Mouse (Mus musculus): ENCODE measurements around the gene Tnfrsf22.
A peak's percentile ranks its signal among the peaks of the same experiment; 100 is the strongest.
"Not testable (repeated sequence)": the region's sequence is repeated elsewhere in the genome, so short reads cannot be mapped to it uniquely, and the experiment has no call there.

Gene Tnfrsf22

GRCm38 (mm10) chr7:143649034-143649768 is at the start of gene Tnfrsf22:
Gene Tnfrsf22 (minus strand): TSS chr7:143649661.
- DNase-seq (ENCODE audit: low read depth, low spot score), result peak; percentile 94

DNA sequence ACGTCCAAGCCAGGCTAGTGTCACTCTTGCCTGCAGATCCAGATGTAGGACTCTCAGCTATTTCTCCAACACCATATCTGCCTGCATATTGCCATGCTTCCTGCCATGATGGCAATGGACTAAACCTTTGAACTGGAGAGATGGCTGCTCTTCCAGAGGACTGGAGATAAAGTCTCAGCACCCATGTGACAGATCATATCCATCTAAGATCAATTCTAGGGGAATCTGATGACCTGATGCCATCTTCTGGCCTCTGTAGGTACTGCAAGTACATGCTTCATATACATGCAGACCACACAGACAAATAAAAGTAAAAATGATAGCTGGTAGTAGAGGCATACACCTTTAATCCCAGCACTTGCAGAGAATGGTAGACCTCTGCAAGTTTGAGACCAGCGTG is 46.7 kb upstream of the Tnfrsf22 start:
- DNase-seq (ENCODE audit: low read depth, low spot score), result peak; percentile 80

DNA sequence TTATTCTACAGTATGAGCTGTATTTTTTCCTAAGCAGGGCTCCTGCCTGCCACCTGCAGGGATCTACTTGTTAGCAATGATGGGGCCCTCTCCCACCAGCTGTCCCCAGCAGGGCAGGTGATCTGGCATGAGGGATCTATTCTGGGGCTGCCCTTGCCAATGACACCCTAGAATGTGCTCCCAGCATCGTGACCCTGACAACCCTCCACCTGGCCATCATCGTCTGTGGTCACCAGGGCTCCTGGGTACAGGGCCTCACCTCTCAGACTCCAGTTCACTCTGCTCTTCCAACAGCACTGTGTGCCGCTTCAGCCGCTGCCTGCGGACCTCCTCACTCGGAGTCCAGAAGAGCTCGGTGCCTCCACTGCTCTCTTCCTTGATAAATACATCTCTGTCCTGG is 45.1 kb upstream of the Tnfrsf22 start:
- no peak for DNase-seq (ENCODE audit: low read depth, low spot score)

DNA sequence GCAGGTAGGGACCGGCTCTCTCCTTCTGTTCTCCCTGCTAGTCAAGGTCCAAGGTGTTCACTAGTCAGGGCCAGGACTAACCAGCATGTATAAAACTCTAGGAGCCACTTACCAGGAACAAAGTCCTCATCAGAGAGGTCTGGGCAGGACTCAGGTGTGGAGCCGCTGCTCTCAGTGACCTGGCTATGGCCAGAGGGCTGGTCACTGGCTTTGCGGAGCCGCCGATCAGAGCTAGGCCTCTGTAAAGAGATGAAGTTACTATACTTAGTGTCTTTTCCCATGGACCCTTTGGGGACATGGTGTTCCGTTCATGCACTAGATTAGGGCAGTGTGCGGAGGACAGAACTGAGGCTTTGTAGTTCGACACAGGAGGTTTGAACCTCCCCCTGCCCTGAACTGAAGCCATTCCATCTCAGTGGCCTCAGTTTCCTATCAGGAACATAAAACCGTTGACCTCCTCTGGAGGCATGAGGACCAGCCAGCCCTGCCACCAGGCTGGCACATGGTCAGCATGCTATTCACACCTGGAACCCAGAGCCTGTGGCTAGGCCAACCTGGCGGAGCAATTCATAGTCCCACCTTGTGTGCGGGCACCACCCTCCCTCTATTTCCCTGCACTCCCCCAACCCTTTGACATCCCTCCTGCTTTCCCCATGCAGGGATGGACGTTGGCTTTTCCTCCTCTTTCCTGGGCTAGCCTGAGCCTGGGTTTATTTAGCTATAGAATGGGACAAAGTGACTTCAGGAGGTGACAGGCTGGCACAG is 43.5 kb upstream of the Tnfrsf22 start:
- no peak for DNase-seq (ENCODE audit: low read depth, low spot score)

DNA sequence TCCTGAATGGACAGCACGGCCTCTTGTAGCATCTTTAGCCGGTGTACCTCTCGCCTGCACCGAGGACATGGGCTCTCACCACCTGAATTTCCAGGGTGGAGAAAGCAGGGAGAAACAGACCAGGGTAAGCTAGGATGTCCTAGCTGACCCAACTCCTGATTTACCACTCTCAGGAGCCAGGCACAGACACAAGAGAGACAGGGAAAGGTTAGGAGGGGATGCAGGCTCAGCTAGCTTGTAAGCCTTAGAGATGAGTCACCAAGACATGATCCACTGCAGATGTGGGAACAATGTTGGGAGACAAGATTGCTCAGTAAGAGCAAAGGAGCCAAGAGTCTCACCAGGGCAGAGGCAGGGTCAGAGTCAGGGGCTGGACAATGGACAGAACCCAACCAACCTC is 42.4 kb upstream of the Tnfrsf22 start:
- no peak for DNase-seq (ENCODE audit: low read depth, low spot score)

- DNase-seq (ENCODE audit: low read depth, low spot score), result no peak
Observed at GRCm38 (mm10) chr7:143691181-143691580, 41.7 kb upstream of the Tnfrsf22 start.

GRCm38 (mm10) chr7:143689946-143690345 is 40.5 kb upstream of the Tnfrsf22 start:
- no peak for DNase-seq (ENCODE audit: low read depth, low spot score)

GRCm38 (mm10) chr7:143689481-143689880 is 40.0 kb upstream of the Tnfrsf22 start:
- no peak for DNase-seq (ENCODE audit: low read depth, low spot score)

GRCm38 (mm10) chr7:143686676-143687075 is 37.2 kb upstream of the Tnfrsf22 start:
- DNase-seq (ENCODE audit: low read depth, low spot score), result not testable (repeated sequence)

- DNase-seq (ENCODE audit: low read depth, low spot score), result not testable (repeated sequence)
Observed at GRCm38 (mm10) chr7:143686191-143686590, 36.7 kb upstream of the Tnfrsf22 start.

DNA sequence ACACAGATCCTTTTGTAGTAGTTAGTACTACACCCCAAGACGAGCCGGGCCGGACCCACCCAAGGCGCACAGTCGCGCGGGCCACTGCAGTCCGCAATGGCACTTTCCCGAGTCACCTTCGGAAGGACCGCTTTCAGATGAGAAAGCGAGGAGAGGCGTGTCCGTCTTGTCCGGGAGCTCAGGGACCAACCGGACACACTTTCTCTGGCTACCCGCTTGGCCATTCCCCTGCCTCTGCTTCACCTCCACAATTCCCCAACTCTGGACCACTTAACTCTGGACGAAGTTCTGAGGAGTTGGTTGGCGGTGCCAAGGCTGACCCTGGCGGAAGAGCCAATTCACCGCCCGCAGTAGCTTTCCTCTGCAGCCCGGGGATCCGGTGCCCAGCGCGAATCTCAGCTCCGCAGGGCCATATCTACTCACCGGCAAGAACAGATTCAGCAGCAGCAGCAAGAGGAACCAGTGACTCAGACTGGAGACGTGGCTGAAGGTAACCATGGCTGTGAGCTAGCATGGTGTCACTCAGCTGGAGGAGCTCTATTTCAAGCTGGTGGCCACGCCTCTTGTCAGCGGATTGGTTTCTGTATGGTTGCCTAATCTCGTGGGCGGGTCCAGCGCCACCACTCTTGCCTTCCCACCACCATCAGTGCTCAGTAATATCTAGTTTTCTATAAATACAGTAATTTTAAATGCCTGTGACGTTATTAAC is 36.1 kb upstream of the Tnfrsf22 start, which contains the start of gene Tnfrsf23:
TSS of gene Tnfrsf23 (minus strand) at position 514 of the 709 bp plus-strand sequence.
- peak; percentile 85 for DNase-seq (ENCODE audit: low read depth, low spot score)

DNA sequence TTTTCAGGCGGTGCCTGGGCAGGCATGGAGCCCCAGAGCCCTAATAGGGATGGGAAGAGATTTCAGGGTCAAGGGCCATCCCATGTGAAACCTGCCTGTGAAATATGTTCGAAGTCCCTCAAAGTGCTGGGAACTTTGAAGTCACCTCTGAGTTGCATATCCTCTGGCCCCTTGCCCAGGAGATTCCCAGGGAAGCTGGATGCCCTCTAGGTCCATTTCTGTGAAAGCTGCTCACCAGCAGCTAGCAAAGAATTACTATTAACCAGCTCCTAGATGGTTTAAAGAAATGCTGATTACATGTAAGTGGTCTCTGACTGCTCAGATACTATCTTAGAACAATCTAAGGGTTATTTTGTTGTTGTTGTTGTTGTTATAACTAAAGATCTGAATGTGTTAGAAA is 35.1 kb upstream of the Tnfrsf22 start:
- not testable (repeated sequence) for DNase-seq (ENCODE audit: low read depth, low spot score)

GRCm38 (mm10) chr7:143681566-143681965 is 32.1 kb upstream of the Tnfrsf22 start:
- DNase-seq (ENCODE audit: low read depth, low spot score), result no peak

- DNase-seq (ENCODE audit: low read depth, low spot score), result not testable (repeated sequence)
Observed at GRCm38 (mm10) chr7:143680836-143681235, 31.4 kb upstream of the Tnfrsf22 start.

DNA sequence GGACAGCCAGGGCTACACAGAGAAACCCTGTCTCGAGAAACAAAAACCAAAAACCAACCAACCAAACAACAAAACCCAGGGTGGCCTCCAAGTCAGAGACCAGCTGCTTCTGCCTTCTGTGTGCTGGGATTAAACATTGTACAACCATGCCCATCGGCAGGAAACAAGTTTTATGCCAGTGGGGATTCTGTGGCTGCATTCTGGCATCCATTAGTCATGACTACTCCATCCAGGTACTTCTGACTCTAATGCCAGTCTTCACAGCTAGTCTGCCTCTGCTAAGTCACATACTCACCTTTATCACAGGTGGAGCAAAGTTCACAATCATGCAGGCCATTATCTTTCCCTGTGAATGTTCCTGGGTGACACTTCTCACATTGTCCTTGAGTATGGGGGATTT is 30.2 kb upstream of the Tnfrsf22 start:
- not testable (repeated sequence) for DNase-seq (ENCODE audit: low read depth, low spot score)

- peak; percentile 74 for DNase-seq (ENCODE audit: low read depth, low spot score)
Observed at GRCm38 (mm10) chr7:143666427-143667311, 17.2 kb upstream of the Tnfrsf22 start.

GRCm38 (mm10) chr7:143663470-143663869 is 14.0 kb upstream of the Tnfrsf22 start:
- no peak for DNase-seq (ENCODE audit: low read depth, low spot score)

DNA sequence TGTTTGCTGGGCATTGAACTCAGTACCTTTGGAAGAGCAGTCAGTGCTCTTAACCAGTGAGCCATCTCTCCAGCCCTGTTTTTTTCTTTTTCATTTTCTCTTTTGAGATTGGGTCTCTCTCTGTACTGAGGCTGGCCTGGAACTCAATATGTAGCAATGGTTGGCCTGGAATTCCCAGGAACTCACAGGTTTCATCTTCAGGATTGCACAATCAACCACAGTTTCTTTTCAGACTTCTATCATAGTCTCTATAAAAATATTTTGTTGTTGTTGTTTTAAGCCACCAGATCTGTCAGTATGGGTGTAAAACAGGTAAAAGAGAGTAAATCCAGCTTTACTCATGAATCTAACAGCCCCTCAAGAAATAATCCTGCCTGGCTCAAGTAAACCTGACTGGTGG is 11.3 kb upstream of the Tnfrsf22 start:
- no peak for DNase-seq (ENCODE audit: low read depth, low spot score)

DNA sequence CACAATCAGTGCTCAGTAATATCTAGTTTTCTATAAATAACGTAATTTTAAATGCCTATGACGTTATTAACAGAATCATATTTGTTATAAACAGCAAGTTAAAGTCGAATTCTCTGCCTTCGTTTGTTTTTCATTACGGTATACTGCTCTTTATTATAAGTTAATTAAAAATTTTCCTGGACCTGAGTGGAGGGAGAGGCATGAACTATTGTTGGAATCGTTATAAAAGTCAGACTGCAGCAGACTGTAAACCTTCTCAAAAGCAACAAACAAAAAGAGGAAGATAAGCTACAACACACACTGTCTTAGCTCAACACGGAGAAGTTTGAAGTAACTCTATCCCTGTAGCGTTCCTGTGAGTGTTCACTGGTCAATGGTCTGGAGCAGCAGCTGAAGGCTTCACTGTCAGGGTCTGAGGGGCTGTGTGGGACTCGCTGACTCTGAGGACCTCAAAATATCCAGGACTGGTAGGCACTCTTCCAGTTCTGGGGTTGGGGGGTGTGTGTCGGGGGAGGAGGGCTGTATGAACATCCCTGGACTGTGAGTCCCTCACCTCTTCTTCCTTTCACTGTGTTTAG is 397 bp upstream of the Tnfrsf22 start:
- not testable (repeated sequence) for DNase-seq (ENCODE audit: low read depth, low spot score)

GRCm38 (mm10) chr7:143643949-143644348 is 5.5 kb downstream of the Tnfrsf22 start:
- DNase-seq (ENCODE audit: low read depth, low spot score), result not testable (repeated sequence)

DNA sequence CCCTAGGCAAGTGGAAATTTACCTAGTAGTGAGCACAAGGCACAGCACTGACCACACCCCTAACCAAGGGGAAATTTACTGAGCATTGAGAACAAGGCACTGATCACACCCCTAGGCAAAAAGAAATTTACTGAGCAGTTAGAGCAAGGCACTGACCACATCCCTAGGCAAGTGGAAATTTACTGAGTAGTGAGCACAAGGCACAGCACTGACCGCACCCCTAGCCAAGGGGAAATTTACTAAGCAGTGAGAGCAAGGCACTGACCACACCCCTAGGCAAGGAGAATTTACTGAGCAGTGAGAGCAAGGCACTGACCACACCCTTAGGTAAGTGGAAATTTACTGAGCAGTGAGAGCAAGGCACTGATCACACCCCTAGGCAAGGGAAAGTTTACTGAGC is 12.8 kb downstream of the Tnfrsf22 start:
- peak; percentile 77 for DNase-seq (ENCODE audit: low read depth, low spot score)

All from ZHBTc4 (cell line).